In genomic region chr5:100607090-100607762, GRCm38 (mm10) we compare ENCODE assay signal across 13 mouse cellular contexts. TPM values are rescaled to one million over a fixed set of nuclear protein-coding genes. Genes with fewer than 3 reads are reported as not detected.
DNase-seq lines count a peak whose midpoint lies in the region; ATAC-seq and TF ChIP-seq lines count a peak whose summit lies in the region.
"Had no signal": no experiment of that assay in that cellular context is flagged by ENCODE, and none has a peak within 500 bp of the region (broad histone marks: within the 10 kb centered on the region; RNA-seq: fewer than 3 reads in every experiment).

No protein-coding gene starts in this region.

- H3K9me3 ChIP-seq in embryonic facial prominence, embryonic 14.5 days (ENCODE audit: control insufficient read depth, low read length): no peaks in the 10 kb centered on the region
- no peaks in the 10 kb centered on the region for H3K9me3 ChIP-seq in embryonic facial prominence, embryonic 10.5 days
- H3K9me3 ChIP-seq in kidney, postnatal 0 days (replicated peaks; ENCODE audit: low read length): no peaks in the 10 kb centered on the region
- no peaks in the 10 kb centered on the region for H3K9me3 ChIP-seq in intestine, embryonic 14.5 days (ENCODE audit: control insufficient read depth, low read length)
- H3K9me3 ChIP-seq: limb, embryonic 13.5 days; megakaryocyte, embryonic 14.5 days had no signal

- H3K4me1 ChIP-seq in embryonic facial prominence, embryonic 14.5 days (ENCODE audit: control insufficient read depth, insufficient read depth, low read length): no peaks in the 10 kb centered on the region
- no peaks in the 10 kb centered on the region for H3K4me1 ChIP-seq in embryonic facial prominence, embryonic 10.5 days
- no peaks in the 10 kb centered on the region for H3K4me1 ChIP-seq in kidney, postnatal 0 days (replicated peaks; ENCODE audit: insufficient read depth, low read length)
- no peaks in the 10 kb centered on the region; the same call in 1 of the 2 replicates for H3K4me1 ChIP-seq in kidney, adult 2 months (ENCODE audit: control insufficient read depth, insufficient read depth, low read length)
- H3K4me1 ChIP-seq in intestine, embryonic 14.5 days (replicated peaks; ENCODE audit: control insufficient read depth, insufficient read depth, low read length): peaks cover 18% of the 10 kb centered on the region

- H3K27ac ChIP-seq in embryonic facial prominence, embryonic 14.5 days (replicated peaks; ENCODE audit: low read depth, low read length): no peak overlapping the region
- no peak overlapping the region for H3K27ac ChIP-seq in embryonic facial prominence, embryonic 10.5 days (replicated peaks)
- H3K27ac ChIP-seq in kidney, postnatal 0 days: peak overlapping the region; percentile 60
- H3K27ac ChIP-seq in kidney, adult 2 months (ENCODE audit: insufficient read depth, low read depth, low read length): no peak overlapping the region
- peak overlapping the region; percentile 91 for H3K27ac ChIP-seq in intestine, embryonic 14.5 days (ENCODE audit: low read depth)
- H3K27ac ChIP-seq: hindbrain, embryonic 14.5 days had no signal

- TF ChIP-seq CTCF in kidney, postnatal 0 days (IDR thresholded peaks at IDR 0.05; ENCODE audit: low read depth): no peak
- no peak for TF ChIP-seq CTCF in kidney, adult 2 months (conservative IDR thresholded peaks at IDR 0.05; ENCODE audit: insufficient read depth, insufficient read length, low read depth, low read length)

- no peak for ATAC-seq in embryonic facial prominence, embryonic 14.5 days (ENCODE audit: low read depth)
- ATAC-seq in kidney, postnatal 0 days (replicated peaks; ENCODE audit: low FRiP score, low read depth): peak; percentile 43; the same call in 1 of the 2 replicates
- ATAC-seq in intestine, embryonic 14.5 days (replicated peaks; ENCODE audit: low FRiP score, low TSS enrichment, low read depth): peak; percentile 66; the same call in 1 of the 2 replicates

- no peak overlapping the region for H3K9ac ChIP-seq in embryonic facial prominence, embryonic 14.5 days (ENCODE audit: low read depth, low read length)
- no peak overlapping the region for H3K9ac ChIP-seq in kidney, postnatal 0 days (ENCODE audit: low read depth, low read length)
- no peak overlapping the region for H3K9ac ChIP-seq in intestine, embryonic 14.5 days (ENCODE audit: low read length)
- H3K9ac ChIP-seq: hindbrain, embryonic 14.5 days; limb, embryonic 13.5 days had no signal

- H3K36me3 ChIP-seq in embryonic facial prominence, embryonic 14.5 days (ENCODE audit: control insufficient read depth, insufficient read depth, low read length): no peaks in the 10 kb centered on the region
- no peaks in the 10 kb centered on the region for H3K36me3 ChIP-seq in embryonic facial prominence, embryonic 10.5 days (replicated peaks)
- H3K36me3 ChIP-seq in kidney, postnatal 0 days (ENCODE audit: insufficient read depth, low read length): no peaks in the 10 kb centered on the region
- no peaks in the 10 kb centered on the region for H3K36me3 ChIP-seq in kidney, adult 2 months (ENCODE audit: control insufficient read depth, insufficient read depth, low read length)
- no peaks in the 10 kb centered on the region for H3K36me3 ChIP-seq in intestine, embryonic 14.5 days (ENCODE audit: control insufficient read depth, insufficient read depth, low read length)
- H3K36me3 ChIP-seq: limb, embryonic 13.5 days had no signal

- 68% methylated on average over 4 of the region's 4 CpGs for WGBS in embryonic facial prominence, embryonic 14.5 days
- WGBS in embryonic facial prominence, embryonic 10.5 days: 73% methylated on average over 4 of the region's 4 CpGs
- 56% methylated on average over 4 of the region's 4 CpGs for WGBS in kidney, postnatal 0 days
- 66% methylated on average over 4 of the region's 4 CpGs for WGBS in kidney, adult 2 months
- WGBS in intestine, embryonic 14.5 days: 53% methylated on average over 4 of the region's 4 CpGs

- no peak overlapping the region for H3K4me2 ChIP-seq in embryonic facial prominence, embryonic 14.5 days (ENCODE audit: low read depth, low read length)
- H3K4me2 ChIP-seq in kidney, postnatal 0 days (ENCODE audit: low read length): no peak overlapping the region
- no peak overlapping the region for H3K4me2 ChIP-seq in intestine, embryonic 14.5 days (ENCODE audit: low read length)
- H3K4me2 ChIP-seq: hindbrain, embryonic 14.5 days; limb, embryonic 13.5 days had no signal

- TF ChIP-seq POLR2A in kidney, adult 2 months (IDR thresholded peaks at IDR 0.05; ENCODE audit: low read depth, low read length): no peak

- H3K27me3 ChIP-seq in embryonic facial prominence, embryonic 14.5 days (replicated peaks; ENCODE audit: control insufficient read depth, insufficient read depth, low read length): no peaks in the 10 kb centered on the region
- no peaks in the 10 kb centered on the region for H3K27me3 ChIP-seq in embryonic facial prominence, embryonic 10.5 days (replicated peaks; ENCODE audit: low read depth, poor library complexity, severe bottlenecking)
- no peaks in the 10 kb centered on the region for H3K27me3 ChIP-seq in kidney, postnatal 0 days (ENCODE audit: insufficient read depth, low read length)
- H3K27me3 ChIP-seq in kidney, adult 2 months (replicated peaks; ENCODE audit: control insufficient read depth, insufficient read depth, low read length): no peaks in the 10 kb centered on the region
- H3K27me3 ChIP-seq in intestine, embryonic 14.5 days (replicated peaks; ENCODE audit: control insufficient read depth, insufficient read depth, low read length): no peaks in the 10 kb centered on the region
- H3K27me3 ChIP-seq: limb, embryonic 13.5 days; megakaryocyte, embryonic 14.5 days had no signal

- no peak overlapping the region for H3K4me3 ChIP-seq in embryonic facial prominence, embryonic 14.5 days (ENCODE audit: low read depth, low read length)
- no peak overlapping the region for H3K4me3 ChIP-seq in embryonic facial prominence, embryonic 10.5 days
- no peak overlapping the region for H3K4me3 ChIP-seq in kidney, postnatal 0 days (replicated peaks; ENCODE audit: low read depth, low read length)
- H3K4me3 ChIP-seq in kidney, adult 2 months (ENCODE audit: insufficient read depth, low read depth, low read length): no peak overlapping the region
- H3K4me3 ChIP-seq in intestine, embryonic 14.5 days (ENCODE audit: low read depth, low read length): no peak overlapping the region
- H3K4me3 ChIP-seq: limb, embryonic 13.5 days had no signal

- peak; percentile 59 for DNase-seq in embryonic facial prominence, embryonic 14.5 days (ENCODE audit: low spot score)
- DNase-seq in embryonic facial prominence, embryonic 10.5 days (ENCODE audit: low spot score): no peak
- peak; percentile 79 for DNase-seq in kidney, postnatal 0 days (ENCODE audit: low spot score)
- DNase-seq in kidney, adult 2 months: no peak
- peak; percentile 87 for DNase-seq in 3T3-L1 (ENCODE audit: low read depth, low spot score)
- DNase-seq in intestine, embryonic 14.5 days (ENCODE audit: low spot score): no peak
- DNase-seq in retina, embryonic 14.5 days (ENCODE audit: low spot score): no peak
- no peak for DNase-seq in right cerebral cortex, postnatal 10 days (ENCODE audit: low spot score in 2 of 2)
- DNase-seq: cerebellum, adult 2 months; thymus, adult 2 months had no signal

RNA-seq across cellular contexts. Expression of gene Plac8, which starts 35.2 kb away (rescaled TPM):
- polyA plus RNA-seq in embryonic facial prominence, embryonic 14.5 days (2014; fragmentation: Nextera tagmentation; extraction: Ambion mirVana): 8.6 TPM in 2 replicates
- 3.7 and 4.2 TPM in 2 replicates for polyA plus RNA-seq in embryonic facial prominence, embryonic 10.5 days (2016; fragmentation: Nextera tagmentation; extraction: Ambion mirVana)
- 146 and 169 TPM in 2 replicates for polyA plus RNA-seq in kidney, postnatal 0 days (2015; fragmentation: Nextera tagmentation; extraction: Ambion mirVana)
- 44.5 and 60.0 TPM in 2 replicates for polyA plus RNA-seq in kidney, adult 2 months (2012; rRNA removed)
- 256 and 280 TPM in 2 replicates for polyA plus RNA-seq in intestine, embryonic 14.5 days (2014; fragmentation: Nextera tagmentation; extraction: Ambion mirVana)

Comparison
In these comparisons a context has a peak if more than half of its experiments do, and no peak if none do; other contexts are left out.
1. DNase-seq: peak in embryonic facial prominence, embryonic 14.5 days (single experiment), kidney, postnatal 0 days (single experiment) and 3T3-L1 (single experiment); none in embryonic facial prominence, embryonic 10.5 days (single experiment), kidney, adult 2 months (single experiment), intestine, embryonic 14.5 days (single experiment), retina, embryonic 14.5 days (single experiment) and right cerebral cortex, postnatal 10 days (0 of 2).
2. H3K27ac ChIP-seq: peak in kidney, postnatal 0 days (single experiment) and intestine, embryonic 14.5 days (single experiment); none in embryonic facial prominence, embryonic 14.5 days (single experiment), embryonic facial prominence, embryonic 10.5 days (single experiment) and kidney, adult 2 months (single experiment).